Mouse (Mus musculus) retina, embryonic 14.5 days (tissue): ENCODE data around the gene Vmn2r81.
A peak's percentile ranks its signal among the peaks of the same experiment; 100 is the strongest.
"Not testable (repeated sequence)": the region's sequence is repeated elsewhere in the genome, so short reads cannot be mapped to it uniquely, and the experiment has no call there.

Experiments
- DNase-seq: peaks from one replicate; pipeline ENCODE4 v3.0.0-alpha.2; 2015; ENCODE audit warnings: low spot score

Gene Vmn2r81

DNA sequence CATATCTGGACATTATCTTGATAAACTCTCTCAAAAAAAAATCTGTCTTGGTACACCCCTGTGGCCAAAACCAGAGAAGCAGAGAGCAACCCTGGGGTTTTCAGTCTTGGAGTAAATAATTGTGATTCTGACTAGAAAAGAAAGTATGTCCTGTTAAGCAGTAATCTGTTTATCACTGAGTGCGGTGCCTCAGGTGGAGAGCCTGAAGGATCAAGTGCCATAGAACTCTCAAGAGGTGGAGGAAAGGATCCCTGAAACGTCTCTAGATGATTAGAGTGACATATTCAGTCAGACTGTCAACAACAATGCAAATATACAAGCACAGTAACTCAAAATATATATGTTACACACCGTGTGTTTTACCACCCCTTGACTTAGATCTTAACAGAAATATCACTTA, at the start of gene Vmn2r81:
Gene Vmn2r81, plus strand, starts transcription at position 301 of the 400 bp plus-strand sequence.
- not testable (repeated sequence) for DNase-seq

- DNase-seq = not testable (repeated sequence)
Measured at GRCm38 (mm10) chr10:79199973-79200372, 47.5 kb upstream of the Vmn2r81 start.

DNA sequence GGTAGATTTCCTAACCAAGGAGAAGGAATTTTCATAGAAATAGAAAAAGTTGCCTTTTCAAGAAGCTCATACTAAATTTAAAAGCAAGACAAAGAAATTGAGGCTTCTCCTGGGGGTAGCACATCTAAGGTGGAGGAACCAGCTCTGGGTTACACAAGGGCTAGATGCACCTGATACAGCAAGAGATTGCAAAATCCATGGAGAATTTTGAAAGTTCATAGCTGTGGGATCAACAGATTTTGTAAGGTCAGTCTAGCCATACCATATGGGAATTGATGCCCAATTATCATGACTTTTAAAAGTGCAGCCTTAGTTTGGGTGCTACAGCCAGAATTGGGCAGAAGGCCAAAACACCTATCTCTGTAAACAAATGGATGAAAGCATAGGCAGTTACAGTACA, 27.1 kb upstream of the Vmn2r81 start:
- no peak for DNase-seq

DNA sequence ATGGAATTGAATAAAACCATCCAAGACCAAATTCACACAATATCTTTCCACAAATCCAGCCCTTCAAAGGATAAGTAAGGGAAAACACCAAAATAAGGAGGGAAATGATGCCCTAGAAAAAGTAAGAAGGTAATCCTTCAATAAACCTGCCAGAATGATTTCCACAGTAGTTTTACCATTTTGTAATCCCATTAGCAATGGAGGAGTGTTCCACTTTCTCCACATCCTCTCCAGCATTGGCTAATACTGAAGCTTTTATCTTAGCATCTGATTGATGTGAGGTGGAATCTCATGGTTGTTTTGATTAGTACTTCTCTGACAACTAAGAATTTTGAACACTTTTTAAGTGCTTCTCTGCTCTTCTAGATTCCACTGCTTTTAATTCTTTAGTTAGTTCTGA, 25.9 kb upstream of the Vmn2r81 start:
- DNase-seq = no peak

GRCm38 (mm10) chr10:79222214-79222613, 25.3 kb upstream of the Vmn2r81 start:
- DNase-seq = no peak

DNA sequence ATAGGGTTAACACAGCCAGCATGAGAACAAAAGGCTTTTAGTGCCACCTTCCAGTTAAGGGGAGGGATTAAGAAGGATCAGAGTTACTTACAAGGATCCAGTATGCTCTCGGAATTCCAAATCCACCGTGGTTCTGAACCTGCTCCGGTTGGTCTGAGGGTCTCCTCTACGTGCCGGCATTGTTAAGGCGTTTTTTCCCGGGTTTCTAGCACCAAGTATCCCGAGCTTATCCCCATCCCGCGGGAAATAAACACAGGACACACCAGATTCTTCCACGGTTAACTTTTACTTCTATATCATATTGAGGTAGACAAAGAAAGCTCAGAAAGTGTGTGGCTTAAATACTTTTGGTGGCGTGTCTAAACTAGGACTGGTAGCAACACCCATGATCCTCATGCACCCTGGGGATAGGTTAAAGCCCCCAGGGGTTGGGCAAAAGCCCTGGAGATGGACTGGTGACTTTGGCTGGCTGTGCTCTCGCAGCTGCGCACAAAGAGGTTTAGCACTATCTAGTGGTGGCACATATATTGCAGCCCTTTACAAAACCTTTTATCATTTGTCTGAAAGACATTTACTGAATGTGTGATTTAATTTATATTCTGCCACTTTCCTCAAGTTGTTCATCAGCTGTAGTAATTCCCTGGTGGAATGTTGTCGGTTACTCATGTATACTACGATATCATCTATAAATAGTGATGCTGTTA, 74.7 kb downstream of the Vmn2r81 start:
- peak; percentile 67 for DNase-seq

DNA sequence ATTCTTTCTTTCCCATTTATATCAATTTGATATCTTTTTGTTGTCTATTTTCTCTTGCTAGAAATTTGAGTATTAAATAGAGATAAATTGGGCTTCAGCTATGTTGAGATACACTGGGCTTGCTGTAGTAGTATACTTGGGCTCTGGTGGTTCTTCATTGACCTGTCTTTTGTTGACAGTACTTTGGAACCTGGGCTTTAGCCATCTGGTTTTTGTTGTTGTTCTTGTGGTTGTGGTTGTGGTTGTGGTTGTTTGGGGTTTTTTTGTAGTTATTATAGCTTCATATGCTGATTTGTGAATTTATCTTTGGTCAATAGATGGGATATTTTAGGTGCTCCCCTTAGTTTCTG, 75.2 kb downstream of the Vmn2r81 start:
- DNase-seq = no peak
